Mouse (Mus musculus) embryonic facial prominence, embryonic 12.5 days (tissue): ENCODE measurements around the gene Sorbs1. TPM values are rescaled to one million over a fixed set of nuclear protein-coding genes. Genes with fewer than 3 reads are reported as not detected.

ENCODE experiments used
- ATAC-seq: fragments of 200-750 bp; cut with Nextera tagmentation; 2 replicates; pipeline ENCODE4 v1.8.0; 2017; ENCODE audit not compliant: insufficient number of reproducible peaks, insufficient read depth, low FRiP score, low TSS enrichment
- H3K27ac ChIP-seq: fragments of 300-500 bp; sonication (generic); 2 replicates; pipeline ENCODE4 v1.5.1; 2016; ENCODE audit warnings: mild to moderate bottlenecking
- H3K27me3 ChIP-seq: fragments of 300-500 bp; sonication (generic); 2 replicates; pipeline ENCODE4 v1.6.1; 2016; ENCODE audit warnings: mild to moderate bottlenecking, moderate library complexity
- H3K36me3 ChIP-seq: fragments of 300-500 bp; sonication (generic); 2 replicates; pipeline ENCODE4 v1.6.1; 2016; ENCODE audit warnings: mild to moderate bottlenecking
- H3K4me1 ChIP-seq: fragments of 300-500 bp; sonication (generic); 2 replicates; pipeline ENCODE4 v1.6.1; 2016
- H3K4me2 ChIP-seq: fragments of 300-500 bp; sonication (generic); replicated peaks from 2 replicates; pipeline ENCODE4 v1.6.1; 2016; ENCODE audit warnings: mild to moderate bottlenecking, moderate library complexity
- H3K4me3 ChIP-seq: fragments of 300-500 bp; sonication (generic); 2 replicates; pipeline ENCODE4 v1.5.1; 2016; ENCODE audit warnings: mild to moderate bottlenecking
- H3K9ac ChIP-seq: fragments of 300-500 bp; sonication (generic); 2 replicates; pipeline ENCODE4 v1.6.1; 2016; ENCODE audit warnings: mild to moderate bottlenecking, moderate library complexity
- H3K9me3 ChIP-seq: fragments of 300-500 bp; sonication (generic); 2 replicates; pipeline ENCODE4 v1.6.1; 2016; ENCODE audit warnings: mild to moderate bottlenecking, moderate library complexity
- WGBS: fragments of 180-500 bp; shearing (Covaris S2); methylation state at CpG from one replicate; pipeline ENCODE4 v1.1.7; 2016; 5-methylcytosine and 5-hydroxymethylcytosine counted together
- polyA plus RNA-seq: library from polyadenylated mRNA; unstranded; fragments of >200 nt; fragmentation: Nextera tagmentation; extraction: Ambion mirVana; gene quantifications from 2 replicates; pipeline ENCODE4 v1.2.1, GENCODE M21; 2016

The Sorbs1 gene
- polyA plus RNA-seq, 1 experiment from 2014 or later: 42.2 TPM

GRCm38 (mm10) chr19:40455248-40455647 lies 58.3 kb downstream of the Sorbs1 start:
- H3K9me3 ChIP-seq: no peaks in the 10 kb centered on the region
- H3K9ac ChIP-seq: no peak overlapping the region
- no peaks in the 10 kb centered on the region for H3K36me3 ChIP-seq
- no peak overlapping the region for H3K4me3 ChIP-seq
- no peak overlapping the region for H3K27ac ChIP-seq
- H3K27me3 ChIP-seq: no peaks in the 10 kb centered on the region
- H3K4me1 ChIP-seq: no peaks in the 10 kb centered on the region
- 89% methylated on average over 4 of the region's 4 CpGs for WGBS
- no peak overlapping the region for H3K4me2 ChIP-seq
- ATAC-seq: no peak

DNA sequence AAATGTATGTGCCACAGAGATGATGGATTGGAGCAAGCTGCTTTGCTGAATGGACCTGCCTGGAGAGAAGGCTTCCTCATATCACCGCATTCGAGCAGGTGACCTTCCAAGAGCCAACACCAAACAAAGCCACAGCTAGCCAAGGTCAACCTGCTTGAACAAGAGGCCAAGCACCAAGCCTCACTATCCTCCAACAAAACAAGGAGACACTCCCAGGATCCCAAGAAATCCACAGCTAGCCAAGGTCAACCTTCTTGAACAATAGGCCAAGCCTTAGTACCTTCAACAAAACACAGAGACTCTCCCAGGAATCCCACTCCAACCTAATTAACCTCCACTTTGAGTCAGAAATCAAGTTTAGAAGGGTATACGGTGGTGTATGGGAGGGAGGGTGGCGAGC lies 59.5 kb downstream of the Sorbs1 start:
- no peak overlapping the region for H3K27ac ChIP-seq
- H3K4me3 ChIP-seq: no peak overlapping the region
- WGBS: 90% methylated on average over 4 of the region's 4 CpGs
- H3K27me3 ChIP-seq: no peaks in the 10 kb centered on the region
- ATAC-seq: no peak
- no peaks in the 10 kb centered on the region for H3K36me3 ChIP-seq
- H3K9me3 ChIP-seq: no peaks in the 10 kb centered on the region
- no peak overlapping the region for H3K4me2 ChIP-seq
- no peak overlapping the region for H3K9ac ChIP-seq
- no peaks in the 10 kb centered on the region for H3K4me1 ChIP-seq

DNA sequence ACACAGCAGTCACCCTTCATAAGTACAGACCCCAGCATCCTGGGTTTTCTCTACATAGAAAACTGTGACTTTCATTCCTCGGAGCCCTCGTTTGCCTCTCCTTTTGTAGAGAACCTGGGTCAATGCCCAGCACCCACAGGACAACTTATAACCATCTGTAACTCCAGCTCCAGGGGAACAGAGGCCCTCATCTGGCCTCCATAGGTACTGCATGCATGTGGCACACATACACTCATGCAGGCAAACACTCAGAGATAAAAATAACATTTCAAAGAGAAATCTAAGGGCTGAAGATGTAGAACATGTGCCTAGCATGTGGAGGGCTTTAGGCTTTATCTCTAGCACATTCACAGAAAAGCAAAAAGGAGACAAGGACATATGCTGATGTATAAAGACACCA lies 61.4 kb downstream of the Sorbs1 start:
- H3K4me2 ChIP-seq: no peak overlapping the region
- no peak for ATAC-seq
- no peaks in the 10 kb centered on the region for H3K27me3 ChIP-seq
- WGBS: 99% methylated on average over 2 of the region's 2 CpGs
- no peak overlapping the region for H3K4me3 ChIP-seq
- H3K27ac ChIP-seq: no peak overlapping the region
- H3K4me1 ChIP-seq: no peaks in the 10 kb centered on the region
- H3K36me3 ChIP-seq: no peaks in the 10 kb centered on the region
- no peaks in the 10 kb centered on the region for H3K9me3 ChIP-seq
- no peak overlapping the region for H3K9ac ChIP-seq

- Histone ChIP-seq H3K27me3 (no peaks in the 10 kb centered on the region), H3K36me3 (no peaks in the 10 kb centered on the region), H3K9me3 (no peaks in the 10 kb centered on the region), H3K4me1 (no peaks in the 10 kb centered on the region), H3K9ac (no peak overlapping the region), H3K4me3 (no peak overlapping the region), H3K27ac (no peak overlapping the region), H3K4me2 (no peak overlapping the region)
- no peak for ATAC-seq
- 80% methylated on average over 6 of the region's 6 CpGs for WGBS
These were observed 62.3 kb downstream of the Sorbs1 start for GRCm38 (mm10) chr19:40451307-40451706.

DNA sequence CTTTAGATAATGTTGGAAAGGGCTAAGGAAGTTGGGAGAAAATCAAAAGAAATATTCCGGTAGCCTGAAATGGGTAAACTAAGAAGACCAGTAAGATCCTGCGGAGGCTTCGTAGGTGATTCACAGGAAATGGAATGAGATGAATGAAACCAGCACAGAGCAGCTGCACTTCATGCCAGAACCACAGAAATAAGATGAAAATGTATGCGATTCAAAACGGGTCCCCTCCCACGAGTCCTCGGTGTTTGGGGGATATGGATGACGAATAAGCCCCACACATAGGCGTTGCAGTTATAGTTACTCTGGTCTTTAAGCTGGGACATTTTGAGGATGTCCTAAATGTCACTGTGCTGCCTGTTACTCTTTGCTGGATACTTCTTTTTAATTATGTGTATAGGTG lies 67.1 kb downstream of the Sorbs1 start:
- Histone ChIP-seq H3K4me3 (no peak overlapping the region), H3K27ac (no peak overlapping the region), H3K27me3 (no peaks in the 10 kb centered on the region), H3K9ac (no peak overlapping the region), H3K4me2 (no peak overlapping the region), H3K9me3 (no peaks in the 10 kb centered on the region), H3K4me1 (no peaks in the 10 kb centered on the region), H3K36me3 (no peaks in the 10 kb centered on the region)
- 95% methylated on average over 9 of the region's 9 CpGs for WGBS
- no peak for ATAC-seq

DNA sequence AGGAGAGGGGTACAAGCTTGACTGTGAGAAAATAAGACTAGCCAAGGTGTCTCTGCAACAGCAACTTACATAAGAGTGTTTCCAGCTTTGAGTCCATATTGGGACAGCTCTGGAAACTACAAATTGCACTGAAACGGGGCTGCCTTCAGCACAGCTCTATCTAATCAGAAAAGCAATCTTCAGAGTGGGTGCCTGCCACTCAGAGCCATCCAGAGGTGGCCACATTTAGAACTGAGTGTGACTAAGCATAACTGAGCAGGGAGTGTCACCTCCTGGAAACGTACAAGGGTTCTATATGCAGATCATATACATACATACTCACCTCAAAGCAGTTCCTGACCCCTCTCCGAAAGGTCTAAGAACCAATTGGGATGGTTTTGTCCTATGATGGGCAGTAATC lies 71.2 kb downstream of the Sorbs1 start:
- Histone ChIP-seq H3K9me3 (no peaks in the 10 kb centered on the region), H3K27me3 (no peaks in the 10 kb centered on the region), H3K9ac (no peak overlapping the region), H3K36me3 (no peaks in the 10 kb centered on the region), H3K4me2 (no peak overlapping the region), H3K27ac (no peak overlapping the region), H3K4me3 (no peak overlapping the region), H3K4me1 (peaks cover 5% of the 10 kb centered on the region)
- 78% methylated on average over 3 of the region's 3 CpGs for WGBS
- ATAC-seq: no peak

GRCm38 (mm10) chr19:40440951-40441350 lies 72.6 kb downstream of the Sorbs1 start:
- no peaks in the 10 kb centered on the region for H3K27me3 ChIP-seq
- no peaks in the 10 kb centered on the region for H3K9me3 ChIP-seq
- H3K4me1 ChIP-seq: peaks cover 5% of the 10 kb centered on the region
- no peak for ATAC-seq
- H3K9ac ChIP-seq: no peak overlapping the region
- H3K4me3 ChIP-seq: no peak overlapping the region
- no peak overlapping the region for H3K27ac ChIP-seq
- WGBS: 87% methylated on average over 4 of the region's 4 CpGs
- H3K36me3 ChIP-seq: no peaks in the 10 kb centered on the region
- no peak overlapping the region for H3K4me2 ChIP-seq

GRCm38 (mm10) chr19:40438907-40439306 lies 74.7 kb downstream of the Sorbs1 start:
- no peaks in the 10 kb centered on the region for H3K27me3 ChIP-seq
- no peak overlapping the region for H3K27ac ChIP-seq
- no peak overlapping the region for H3K9ac ChIP-seq
- no peak for ATAC-seq
- no peak overlapping the region for H3K4me2 ChIP-seq
- no peak overlapping the region for H3K4me3 ChIP-seq
- peaks cover 5% of the 10 kb centered on the region for H3K4me1 ChIP-seq
- 88% methylated on average over 10 of the region's 10 CpGs for WGBS
- H3K9me3 ChIP-seq: no peaks in the 10 kb centered on the region
- H3K36me3 ChIP-seq: no peaks in the 10 kb centered on the region

DNA sequence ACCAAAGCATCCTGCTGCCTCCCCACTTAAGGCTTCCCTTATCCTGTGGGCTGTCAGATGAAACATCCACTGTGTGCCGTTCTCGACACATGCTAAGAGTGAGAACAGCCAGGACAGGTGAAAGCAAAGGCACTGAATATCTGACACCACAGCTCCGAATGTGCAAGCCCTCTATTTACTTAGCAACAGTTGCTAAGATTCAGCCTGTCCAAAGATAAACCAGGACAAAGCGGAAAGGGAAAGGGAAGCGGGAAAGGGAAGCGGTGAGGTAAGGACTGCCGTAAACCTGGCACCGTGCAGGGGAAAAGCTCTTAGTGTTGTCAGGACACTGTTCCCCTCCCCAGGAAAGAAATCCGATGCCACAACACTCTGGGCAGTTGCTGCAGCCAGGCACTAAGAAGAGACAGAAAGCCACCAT lies 75.9 kb downstream of the Sorbs1 start:
- H3K27ac ChIP-seq: no peak overlapping the region
- WGBS: 60% methylated on average over 9 of the region's 9 CpGs
- no peak overlapping the region for H3K4me2 ChIP-seq
- H3K9ac ChIP-seq: no peak overlapping the region
- H3K4me1 ChIP-seq: peaks cover 10% of the 10 kb centered on the region
- H3K9me3 ChIP-seq: no peaks in the 10 kb centered on the region
- no peak overlapping the region for H3K4me3 ChIP-seq
- H3K27me3 ChIP-seq: no peaks in the 10 kb centered on the region
- no peak for ATAC-seq
- no peaks in the 10 kb centered on the region for H3K36me3 ChIP-seq

DNA sequence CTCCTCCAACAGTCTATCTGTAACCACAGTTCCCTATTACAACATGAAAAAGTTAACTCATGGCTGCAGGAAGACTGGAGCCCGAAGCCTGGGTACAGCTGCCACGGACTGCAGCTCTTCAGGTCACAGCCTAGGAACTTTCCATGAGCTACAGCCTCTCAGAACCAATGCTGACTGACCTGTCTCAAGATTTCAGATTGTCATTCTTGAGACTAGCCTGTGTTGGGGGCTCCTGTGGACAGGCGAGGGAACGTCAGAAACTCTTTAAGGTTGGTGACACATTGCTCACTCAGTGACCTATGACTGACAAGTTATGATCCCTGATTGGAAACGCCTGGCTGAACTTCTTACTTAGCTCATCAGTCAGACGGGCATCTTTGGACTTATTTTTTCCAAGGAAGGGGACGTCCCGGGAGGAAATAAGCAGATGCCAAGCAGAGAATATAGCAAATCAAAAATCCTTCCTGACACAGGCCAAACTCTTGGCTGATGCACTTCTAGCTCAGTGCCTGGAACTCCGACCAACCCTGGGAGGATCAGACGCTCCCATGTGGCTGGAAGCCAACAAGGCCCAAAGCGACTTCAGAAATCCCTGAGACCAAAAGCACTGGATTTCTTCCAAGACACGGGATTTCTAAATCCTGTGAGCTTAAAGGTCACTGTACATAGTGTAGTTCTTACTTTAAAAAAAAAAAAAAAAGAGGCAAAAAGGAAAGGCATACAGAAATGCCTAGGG lies 76.9 kb downstream of the Sorbs1 start:
- WGBS: 71% methylated on average over 12 of the region's 12 CpGs
- Histone ChIP-seq H3K36me3 (no peaks in the 10 kb centered on the region), H3K4me1 (peaks cover 10% of the 10 kb centered on the region), H3K4me3 (no peak overlapping the region), H3K4me2 (no peak overlapping the region), H3K9ac (no peak overlapping the region), H3K9me3 (no peaks in the 10 kb centered on the region), H3K27ac (no peak overlapping the region), H3K27me3 (no peaks in the 10 kb centered on the region)
- ATAC-seq: no peak

GRCm38 (mm10) chr19:40435797-40436196 lies 77.8 kb downstream of the Sorbs1 start:
- Histone ChIP-seq H3K27me3 (no peaks in the 10 kb centered on the region), H3K36me3 (no peaks in the 10 kb centered on the region), H3K4me2 (no peak overlapping the region), H3K9me3 (no peaks in the 10 kb centered on the region), H3K4me3 (no peak overlapping the region), H3K4me1 (peaks cover 10% of the 10 kb centered on the region), H3K9ac (no peak overlapping the region), H3K27ac (no peak overlapping the region)
- 88% methylated on average over 2 of the region's 2 CpGs for WGBS
- ATAC-seq: no peak

DNA sequence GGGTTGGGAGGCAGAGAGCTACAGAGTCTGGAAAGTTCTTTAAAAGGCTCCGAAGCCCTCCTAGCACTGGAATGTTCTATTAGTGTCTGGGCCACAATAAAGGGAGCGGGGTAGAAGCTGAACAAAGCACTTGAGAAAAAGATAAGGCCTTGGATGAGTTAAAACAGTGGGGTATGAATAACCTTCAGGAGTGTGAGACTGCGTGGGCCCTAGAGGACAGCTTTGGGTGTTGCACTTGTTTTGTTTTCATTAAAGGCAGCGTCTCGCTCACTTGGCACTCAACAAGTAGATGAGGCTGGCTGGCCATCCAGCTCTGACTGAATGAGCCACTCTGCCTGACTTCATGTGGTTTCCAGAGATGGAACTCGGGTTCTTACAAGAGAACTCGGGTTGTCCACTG lies 78.5 kb downstream of the Sorbs1 start:
- no peaks in the 10 kb centered on the region for H3K36me3 ChIP-seq
- H3K9me3 ChIP-seq: no peaks in the 10 kb centered on the region
- H3K27ac ChIP-seq: no peak overlapping the region
- no peak overlapping the region for H3K9ac ChIP-seq
- no peak overlapping the region for H3K4me3 ChIP-seq
- no peak for ATAC-seq
- peaks cover 10% of the 10 kb centered on the region for H3K4me1 ChIP-seq
- no peaks in the 10 kb centered on the region for H3K27me3 ChIP-seq
- no peak overlapping the region for H3K4me2 ChIP-seq
- WGBS: 85% methylated on average over 7 of the region's 7 CpGs
